Mouse (Mus musculus) megakaryocyte, embryonic 14.5 days (primary cell): ENCODE data around the gene 1700020N01Rik.

ENCODE experiments used
- FLI1 ChIP-seq: IDR thresholded peaks from 2 replicates; pipeline ENCODE4 v1.6.1; 2012; ENCODE audit warnings: low read length, inconsistent platforms, mixed read lengths
- GATA1 ChIP-seq: IDR thresholded peaks from 3 replicates; pipeline ENCODE4 v1.6.1; 2012; ENCODE audit warnings: mixed read lengths, low read length, inconsistent platforms, borderline replicate concordance

GRCm38 (mm10) chr10:21652426-21653345, 59.7 kb downstream of the 1700020N01Rik start:
- TF ChIP-seq GATA1 (no peak), FLI1 (no peak)
